Mouse (Mus musculus): Measurements from ENCODE around the gene Coq2. TPM values are rescaled to one million over a fixed set of nuclear protein-coding genes. Genes with fewer than 3 reads are reported as not detected.

The Coq2 gene
- polyA plus RNA-seq, 1 experiment from 2014 or later = 25.8 TPM

DNA sequence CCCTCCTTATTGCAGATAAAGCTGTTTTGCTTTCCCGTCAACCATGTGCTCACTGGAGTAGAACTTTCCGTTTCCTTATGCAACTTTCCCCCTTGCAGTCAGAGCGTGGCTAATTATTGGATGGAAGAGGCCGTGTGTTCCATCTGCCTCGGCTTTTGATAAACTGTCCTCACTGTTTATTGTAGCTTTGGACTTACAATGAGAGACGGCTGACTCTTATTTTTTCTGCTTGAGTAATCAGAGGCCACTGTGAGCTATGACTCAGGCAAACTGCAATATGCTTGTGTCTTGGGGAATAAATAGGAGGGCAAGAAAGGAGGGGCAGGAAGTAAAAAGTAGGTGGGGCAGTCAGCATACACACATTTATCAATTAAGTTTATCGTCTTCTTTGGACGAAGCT is 31.7 kb upstream of the Coq2 start:
- no peak for ATAC-seq
- no peak for TF ChIP-seq EP300 (IDR thresholded peaks at IDR 0.05; ENCODE audit: low read depth)
- TF ChIP-seq CTCF (IDR thresholded peaks at IDR 0.05; ENCODE audit: low read depth) = no peak
- 67% methylated on average over 8 of the region's 8 CpGs for WGBS (ENCODE audit: insufficient replicate concordance)

GRCm38 (mm10) chr5:100704272-100704671 is 29.3 kb upstream of the Coq2 start:
- 89% methylated on average over 2 of the region's 2 CpGs for WGBS (ENCODE audit: insufficient replicate concordance)
- no peaks in the 10 kb centered on the region for H3K4me1 ChIP-seq (ENCODE audit: insufficient read depth)
- TF ChIP-seq EP300 (IDR thresholded peaks at IDR 0.05; ENCODE audit: low read depth) = no peak
- TF ChIP-seq CTCF (IDR thresholded peaks at IDR 0.05; ENCODE audit: low read depth) = peak; percentile 40
- H3K9me3 ChIP-seq (ENCODE audit: low read length) = no peaks in the 10 kb centered on the region
- no peak overlapping the region for H3K9ac ChIP-seq (replicated peaks)
- no peak overlapping the region for H3K4me2 ChIP-seq (ENCODE audit: low read depth, low read length)
- ATAC-seq (no peak), DNase-seq (no peak)
- H3K27ac ChIP-seq (ENCODE audit: low read depth) = no peak overlapping the region
- H3K27me3 ChIP-seq (ENCODE audit: insufficient read depth, low read length) = no peaks in the 10 kb centered on the region
- H3K36me3 ChIP-seq (replicated peaks; ENCODE audit: insufficient read depth, low read length) = no peaks in the 10 kb centered on the region
- H3K4me3 ChIP-seq (ENCODE audit: low read depth, low read length) = no peak overlapping the region

More for the DNA sequence above, 31.7 kb upstream of the Coq2 start:
- Histone ChIP-seq H3K4me2 (ENCODE audit: low read depth, low read length) (no peak overlapping the region), H3K9ac (replicated peaks) (no peak overlapping the region), H3K27ac (ENCODE audit: low read depth) (no peak overlapping the region), H3K27me3 (ENCODE audit: insufficient read depth, low read length) (no peaks in the 10 kb centered on the region), H3K4me1 (ENCODE audit: insufficient read depth) (peaks cover 3% of the 10 kb centered on the region; the same call in 1 of the 2 replicates), H3K4me3 (ENCODE audit: low read depth, low read length) (no peak overlapping the region), H3K9me3 (ENCODE audit: low read length) (no peaks in the 10 kb centered on the region), H3K36me3 (replicated peaks; ENCODE audit: insufficient read depth, low read length) (no peaks in the 10 kb centered on the region)
- DNase-seq = no peak

- Histone ChIP-seq H3K9ac (replicated peaks) (no peak overlapping the region), H3K4me1 (ENCODE audit: insufficient read depth) (no peaks in the 10 kb centered on the region), H3K9me3 (ENCODE audit: low read length) (no peaks in the 10 kb centered on the region), H3K27ac (ENCODE audit: low read depth) (no peak overlapping the region), H3K4me2 (ENCODE audit: low read depth, low read length) (no peak overlapping the region), H3K36me3 (replicated peaks; ENCODE audit: insufficient read depth, low read length) (no peaks in the 10 kb centered on the region), H3K27me3 (ENCODE audit: insufficient read depth, low read length) (no peaks in the 10 kb centered on the region), H3K4me3 (ENCODE audit: low read depth, low read length) (no peak overlapping the region)
- no peak for TF ChIP-seq EP300 (IDR thresholded peaks at IDR 0.05; ENCODE audit: low read depth)
- DNase-seq (no peak), ATAC-seq (no peak)
- WGBS (ENCODE audit: insufficient replicate concordance) = 75% methylated on average over 3 of the region's 3 CpGs
These were observed 27.4 kb upstream of the Coq2 start for GRCm38 (mm10) chr5:100702325-100702724.

DNA sequence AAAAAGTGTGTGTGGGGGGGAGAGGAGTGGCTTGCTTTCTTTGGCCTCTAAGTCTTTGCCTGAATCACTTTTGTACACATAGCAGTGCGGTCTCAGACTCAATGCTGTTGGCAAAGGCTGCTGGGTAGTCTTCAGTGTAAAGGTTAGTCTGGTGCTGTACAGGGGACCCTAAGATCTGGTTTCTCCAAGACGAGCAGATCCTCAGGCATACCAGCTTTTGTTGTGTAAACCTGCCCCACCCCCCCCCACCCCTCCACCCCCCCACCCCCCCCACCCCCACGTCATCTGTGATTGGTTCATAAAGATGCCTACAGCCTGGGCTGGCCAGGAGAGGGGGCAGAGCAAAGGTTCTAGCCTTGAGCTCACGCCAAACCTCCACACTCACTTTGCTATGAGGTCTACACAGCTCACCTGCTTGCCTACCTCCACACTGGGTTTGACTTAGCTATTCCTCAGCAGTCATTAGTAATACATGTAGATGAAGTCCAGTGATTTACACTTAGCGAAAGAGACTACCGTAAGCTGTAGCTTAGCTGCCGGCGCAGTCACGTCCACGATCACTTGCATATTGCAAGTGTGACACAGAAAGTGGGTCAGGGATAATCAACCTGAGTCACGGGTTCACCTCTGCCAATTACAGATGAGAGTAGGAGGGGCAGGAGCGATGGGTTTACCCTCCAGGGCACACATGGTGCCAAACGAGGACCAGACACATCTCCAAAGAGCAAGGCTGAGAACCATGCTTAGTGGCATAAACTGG is 26.1 kb upstream of the Coq2 start:
- no peaks in the 10 kb centered on the region for H3K27me3 ChIP-seq (ENCODE audit: insufficient read depth, low read length)
- no peaks in the 10 kb centered on the region for H3K36me3 ChIP-seq (replicated peaks; ENCODE audit: insufficient read depth, low read length)
- H3K9ac ChIP-seq (replicated peaks) = no peak overlapping the region
- no peak overlapping the region for H3K27ac ChIP-seq (ENCODE audit: low read depth)
- H3K4me2 ChIP-seq (ENCODE audit: low read depth, low read length) = no peak overlapping the region
- DNase-seq (no peak), ATAC-seq (no peak)
- no peak overlapping the region for H3K4me3 ChIP-seq (ENCODE audit: low read depth, low read length)
- H3K4me1 ChIP-seq (ENCODE audit: insufficient read depth) = no peaks in the 10 kb centered on the region
- TF ChIP-seq CTCF (IDR thresholded peaks at IDR 0.05; ENCODE audit: low read depth) (no peak), EP300 (IDR thresholded peaks at IDR 0.05; ENCODE audit: low read depth) (no peak)
- WGBS (ENCODE audit: insufficient replicate concordance) = 82% methylated on average over 13 of the region's 13 CpGs
- H3K9me3 ChIP-seq (ENCODE audit: low read length) = no peaks in the 10 kb centered on the region

DNA sequence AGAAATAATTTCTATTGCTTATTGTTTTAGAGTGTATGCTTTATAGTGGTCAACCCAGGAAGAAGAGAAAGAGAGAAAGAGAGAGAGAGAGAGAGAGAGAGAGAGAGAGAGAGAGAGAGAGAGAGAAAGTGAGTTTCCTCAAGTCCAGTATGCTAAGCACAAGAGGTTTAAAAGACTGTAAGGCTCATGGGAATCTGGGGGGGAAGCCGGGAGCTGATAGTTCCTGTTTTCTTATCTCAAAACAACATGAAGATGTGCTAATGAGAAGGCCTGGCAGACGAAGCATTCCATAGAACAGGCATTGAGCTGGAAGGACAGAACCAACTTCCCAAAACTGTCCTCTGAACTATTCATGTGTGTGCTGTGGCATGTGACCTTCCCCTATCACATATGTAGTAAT is 22.9 kb upstream of the Coq2 start:
- Histone ChIP-seq H3K36me3 (replicated peaks; ENCODE audit: insufficient read depth, low read length) (no peaks in the 10 kb centered on the region), H3K9me3 (ENCODE audit: low read length) (no peaks in the 10 kb centered on the region), H3K4me1 (ENCODE audit: insufficient read depth) (no peaks in the 10 kb centered on the region), H3K27ac (ENCODE audit: low read depth) (no peak overlapping the region), H3K4me2 (ENCODE audit: low read depth, low read length) (no peak overlapping the region), H3K4me3 (ENCODE audit: low read depth, low read length) (no peak overlapping the region), H3K9ac (replicated peaks) (no peak overlapping the region), H3K27me3 (ENCODE audit: insufficient read depth, low read length) (no peaks in the 10 kb centered on the region)
- no peak for ATAC-seq
- DNase-seq = no peak
- TF ChIP-seq CTCF (IDR thresholded peaks at IDR 0.05; ENCODE audit: low read depth) (no peak), EP300 (IDR thresholded peaks at IDR 0.05; ENCODE audit: low read depth) (no peak)
- 22% methylated on average over 2 of the region's 2 CpGs for WGBS (ENCODE audit: insufficient replicate concordance)

DNA sequence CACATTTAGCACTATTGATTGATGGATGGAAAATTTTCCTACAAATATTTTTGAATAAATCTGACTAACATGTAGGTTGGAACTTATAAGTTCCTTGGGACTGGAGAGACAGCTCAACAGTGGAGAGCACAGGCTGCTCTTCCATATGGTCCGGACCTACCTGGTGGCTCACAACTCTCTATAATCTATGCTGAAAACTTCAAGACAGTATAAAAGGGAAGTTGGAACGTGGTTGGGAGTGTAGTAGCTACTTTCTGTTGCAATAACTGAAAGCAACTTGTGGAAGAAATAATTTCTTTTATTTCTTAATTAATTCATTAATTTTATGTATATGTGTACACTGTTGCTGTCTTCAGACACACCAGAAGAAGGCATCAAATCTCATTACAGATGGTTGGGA is 22.5 kb upstream of the Coq2 start:
- no peak for TF ChIP-seq EP300 (IDR thresholded peaks at IDR 0.05; ENCODE audit: low read depth)
- no peak for TF ChIP-seq CTCF (IDR thresholded peaks at IDR 0.05; ENCODE audit: low read depth)
- H3K27me3 ChIP-seq (ENCODE audit: insufficient read depth, low read length) = no peaks in the 10 kb centered on the region
- ATAC-seq (no peak), DNase-seq (no peak)
- no peaks in the 10 kb centered on the region for H3K36me3 ChIP-seq (replicated peaks; ENCODE audit: insufficient read depth, low read length)
- WGBS (ENCODE audit: insufficient replicate concordance) = 41% methylated on average over 2 of the region's 2 CpGs
- no peaks in the 10 kb centered on the region for H3K9me3 ChIP-seq (ENCODE audit: low read length)
- no peaks in the 10 kb centered on the region for H3K4me1 ChIP-seq (ENCODE audit: insufficient read depth)
- no peak overlapping the region for H3K4me3 ChIP-seq (ENCODE audit: low read depth, low read length)
- no peak overlapping the region for H3K9ac ChIP-seq (replicated peaks)
- H3K4me2 ChIP-seq (ENCODE audit: low read depth, low read length) = no peak overlapping the region
- no peak overlapping the region for H3K27ac ChIP-seq (ENCODE audit: low read depth)
